Mouse (Mus musculus) heart, postnatal 4 days (tissue): ENCODE measurements around the gene Gm49601. TPM values are rescaled to one million over a fixed set of nuclear protein-coding genes. Genes with fewer than 3 reads are reported as not detected.

Source experiments
- DNase-seq: peaks from one replicate; pipeline ENCODE4 v3.0.0; 2021
- total RNA-seq, 2 experiments: library from RNA; stranded (reverse); gene quantifications; 2 replicates each; pipeline ENCODE4 v1.2.3; 2021

Gene Gm49601
- 1 to 10 TPM; 4.0 to 5.1 TPM for total RNA-seq

DNA sequence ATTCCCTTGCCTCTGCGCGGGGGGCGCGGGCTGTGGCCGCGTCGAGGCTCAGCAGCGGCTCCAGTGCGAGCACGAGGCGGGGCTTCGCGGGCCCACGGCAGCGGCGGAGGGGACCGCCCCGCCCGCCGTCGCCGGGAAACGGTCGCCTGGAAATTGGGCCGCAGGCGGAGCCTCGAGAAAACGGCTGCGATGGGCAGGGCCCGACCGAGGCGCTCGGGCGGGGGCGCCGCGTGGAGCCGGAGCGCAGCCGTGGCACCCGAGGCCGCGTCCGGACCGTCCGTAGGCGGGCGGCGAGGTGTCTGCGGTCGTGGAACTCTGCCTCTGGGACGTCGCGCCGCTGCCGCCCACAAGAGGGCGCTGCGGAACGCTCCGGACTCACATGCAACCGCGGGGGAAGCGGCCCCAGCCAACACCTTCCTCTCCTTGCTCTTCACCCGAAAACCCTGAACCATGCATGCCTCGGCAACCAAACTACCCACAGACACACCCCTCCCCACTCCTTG, at the start of gene Gm49601:
Gene Gm49601 (minus strand): TSS at position 52 of the 503 bp plus-strand sequence.
- peak; percentile 87 for DNase-seq

DNA sequence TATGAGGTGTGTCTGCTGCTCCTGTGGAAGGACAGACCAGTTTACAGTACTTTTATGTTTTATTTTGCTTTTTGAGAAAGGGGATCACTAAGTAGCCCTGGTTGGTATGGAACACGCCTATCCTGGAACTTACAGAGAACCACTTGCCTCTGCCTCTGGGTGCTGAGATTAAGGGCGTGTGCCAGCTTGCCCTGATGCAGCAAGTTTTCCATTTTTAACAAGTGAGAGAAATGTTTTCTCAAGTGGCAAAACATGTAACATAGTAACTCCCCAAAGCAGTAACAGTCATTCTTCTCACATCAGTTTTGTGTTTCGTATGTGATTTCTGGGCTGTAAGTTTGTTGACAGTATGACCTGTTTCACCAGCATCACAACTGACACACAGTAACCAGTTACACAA, 46.8 kb upstream of the Gm49601 start:
- no peak for DNase-seq

DNA sequence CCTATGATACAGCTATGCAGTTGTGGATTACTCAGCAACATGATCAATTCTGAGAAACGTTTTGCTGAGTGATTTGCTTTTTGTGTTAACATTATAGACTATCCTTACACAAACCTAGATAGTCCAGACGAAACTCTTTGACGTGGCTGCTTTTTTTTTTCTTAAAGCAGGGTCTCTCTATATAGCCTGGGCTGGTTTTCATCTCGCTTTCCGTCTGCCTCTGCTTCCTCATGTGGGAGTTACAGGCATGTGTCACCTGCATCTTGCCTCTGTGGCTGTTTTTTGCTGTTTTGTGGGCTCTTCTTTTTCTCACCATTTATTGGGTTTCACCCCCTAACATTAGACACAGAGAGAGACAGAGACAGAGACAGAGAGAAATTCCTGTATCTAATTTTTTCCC, 45.8 kb upstream of the Gm49601 start:
- DNase-seq, result no peak

GRCm38 (mm10) chr16:18669914-18670313, 43.7 kb upstream of the Gm49601 start:
- DNase-seq, result no peak

GRCm38 (mm10) chr16:18658597-18658996, 32.4 kb upstream of the Gm49601 start:
- no peak for DNase-seq

- no peak for DNase-seq
Measured at GRCm38 (mm10) chr16:18655372-18656098, 29.3 kb upstream of the Gm49601 start.

DNA sequence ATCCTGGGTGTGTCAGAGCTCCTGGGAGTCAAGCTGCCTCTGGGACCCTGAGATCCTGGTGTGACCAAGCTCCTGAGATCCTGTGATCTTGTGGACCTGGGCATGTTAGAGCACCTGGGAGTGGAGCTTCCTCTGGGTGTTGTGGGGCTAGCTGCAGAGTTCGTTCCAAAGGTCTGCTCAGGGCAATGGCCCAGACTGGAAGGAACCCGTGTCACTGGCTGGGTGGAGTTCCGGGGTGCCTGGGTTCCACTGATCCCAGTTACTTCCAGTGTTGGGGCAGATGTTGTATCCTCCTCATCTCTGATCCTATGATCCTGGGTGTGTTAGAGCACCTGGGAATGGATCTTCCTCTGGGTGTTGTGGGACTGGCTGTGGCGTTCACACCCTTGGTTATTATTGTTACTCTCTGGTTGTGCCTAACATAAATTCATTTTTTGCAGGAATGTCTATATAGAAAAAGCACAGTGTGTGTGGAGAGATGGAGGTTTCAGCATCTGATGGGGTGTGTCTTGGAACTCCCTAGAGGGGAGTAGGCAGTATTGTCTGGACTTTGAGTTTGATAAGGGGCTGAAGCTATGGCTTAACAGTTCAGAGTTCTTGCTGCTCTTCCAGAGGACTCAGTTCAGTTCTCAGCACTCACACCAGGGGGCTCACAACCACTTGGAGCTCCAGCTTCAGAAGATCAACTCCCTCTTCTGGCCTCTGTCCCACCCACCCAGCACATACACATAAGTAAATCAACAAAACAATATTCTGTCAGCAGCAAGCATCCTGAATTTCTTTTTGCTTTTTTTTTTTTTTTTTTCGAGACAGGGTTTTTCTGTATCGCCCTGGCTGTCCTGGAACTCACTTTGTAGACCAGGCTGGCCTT, 27.3 kb upstream of the Gm49601 start:
- DNase-seq, result no peak

DNA sequence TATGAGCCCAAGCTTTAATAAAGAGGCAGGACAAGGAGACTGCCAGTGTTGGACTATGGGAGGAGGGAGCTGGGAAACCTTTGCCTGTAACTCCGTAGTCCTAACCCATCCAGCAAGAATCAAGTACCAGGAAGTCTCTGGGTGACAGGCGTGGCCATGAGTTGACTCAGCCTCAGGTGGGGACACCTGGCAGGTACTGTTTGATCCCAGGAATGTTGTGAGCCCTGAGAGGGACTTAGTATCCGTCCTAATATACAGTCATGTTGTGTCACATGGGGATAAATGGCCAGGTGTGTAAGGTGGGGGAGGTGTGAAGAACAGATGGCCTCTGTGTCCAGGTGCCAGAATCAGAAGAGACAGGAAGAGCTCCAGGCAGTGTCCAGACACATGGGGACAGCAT, 22.9 kb upstream of the Gm49601 start:
- no peak for DNase-seq

- no peak for DNase-seq
Measured at GRCm38 (mm10) chr16:18645329-18645728, 19.1 kb upstream of the Gm49601 start.

DNA sequence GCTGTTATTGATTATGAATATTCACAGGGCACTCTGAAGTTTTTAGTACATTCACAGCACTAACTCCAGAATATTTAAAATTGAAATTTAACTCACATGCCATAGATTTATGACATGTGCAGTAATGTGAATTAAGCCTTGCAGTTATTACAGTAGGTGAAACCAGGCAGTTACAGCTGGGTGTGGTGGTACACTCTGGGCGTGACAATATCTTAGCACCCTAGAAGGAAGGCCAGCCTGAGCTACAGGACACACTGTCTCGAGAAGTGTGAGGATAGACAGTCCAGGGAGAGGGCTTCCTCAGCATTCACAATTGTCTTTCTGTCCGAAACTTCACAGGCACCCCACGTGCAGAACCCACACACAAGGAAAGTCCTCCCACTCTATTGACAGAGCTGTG, 18.3 kb upstream of the Gm49601 start:
- DNase-seq, result no peak

GRCm38 (mm10) chr16:18643406-18643998, 17.3 kb upstream of the Gm49601 start:
- DNase-seq, result no peak

DNA sequence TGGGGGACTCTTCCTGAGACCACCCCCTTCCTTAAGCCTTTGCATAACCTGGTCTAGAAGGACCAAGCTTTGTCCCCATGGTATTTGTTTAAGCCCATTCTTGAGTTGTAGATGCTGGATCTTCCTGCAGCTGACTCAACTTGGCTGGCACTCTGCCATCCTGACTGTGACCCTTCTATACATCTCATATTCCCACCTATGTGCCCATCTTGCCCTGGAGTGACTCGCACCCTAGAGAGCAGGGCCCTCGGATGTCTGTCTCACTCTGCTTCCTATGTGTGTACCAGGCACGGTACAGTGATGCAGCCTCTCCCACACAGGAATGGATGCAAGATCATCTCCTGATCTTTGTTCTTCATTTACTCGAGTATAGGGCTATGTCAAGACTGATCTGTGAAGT, 16.7 kb upstream of the Gm49601 start:
- no peak for DNase-seq

DNA sequence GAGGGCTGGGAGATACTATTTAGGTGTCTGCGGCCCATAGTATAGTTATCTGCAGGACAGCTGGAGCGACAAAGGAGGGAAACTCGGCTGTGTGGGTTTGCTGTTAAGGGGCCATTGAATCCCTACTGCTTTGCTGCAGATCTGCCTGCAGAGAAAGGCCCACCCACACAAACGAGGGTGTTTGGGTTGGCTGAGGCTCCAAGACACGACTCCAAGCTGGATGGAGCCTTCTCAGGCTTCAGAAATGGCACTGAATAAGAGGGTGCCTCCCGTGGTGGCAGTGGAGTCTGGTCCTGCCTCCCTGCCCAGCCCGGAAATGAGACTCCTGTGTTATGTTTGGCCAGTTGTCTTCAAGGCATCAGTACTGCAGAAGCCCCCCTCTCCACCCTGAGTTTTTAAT, 16.1 kb upstream of the Gm49601 start:
- DNase-seq, result peak; percentile 16

- DNase-seq, result no peak
Measured at GRCm38 (mm10) chr16:18639382-18639929, 13.2 kb upstream of the Gm49601 start.

DNA sequence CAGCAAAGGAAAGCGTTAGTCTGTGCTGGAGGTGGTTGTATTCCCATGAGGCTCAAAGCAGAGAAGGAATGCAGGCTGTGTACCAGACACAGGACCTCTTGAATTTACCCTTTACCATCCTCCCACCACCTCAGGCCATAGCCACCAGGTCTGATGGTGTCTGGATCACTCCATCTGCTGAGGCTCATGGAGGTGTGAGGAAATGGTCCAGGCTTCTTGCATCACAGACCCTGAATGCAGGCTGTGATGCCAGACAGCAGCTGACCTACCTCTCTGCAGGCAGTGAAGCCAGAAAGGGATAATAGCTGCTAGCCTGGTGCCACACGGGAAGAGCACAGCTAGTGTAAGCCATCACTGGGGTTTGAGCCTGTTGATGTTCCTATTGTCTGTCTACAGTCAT, 12.2 kb upstream of the Gm49601 start:
- no peak for DNase-seq

- DNase-seq, result no peak
Measured at GRCm38 (mm10) chr16:18636804-18637203, 10.6 kb upstream of the Gm49601 start.

DNA sequence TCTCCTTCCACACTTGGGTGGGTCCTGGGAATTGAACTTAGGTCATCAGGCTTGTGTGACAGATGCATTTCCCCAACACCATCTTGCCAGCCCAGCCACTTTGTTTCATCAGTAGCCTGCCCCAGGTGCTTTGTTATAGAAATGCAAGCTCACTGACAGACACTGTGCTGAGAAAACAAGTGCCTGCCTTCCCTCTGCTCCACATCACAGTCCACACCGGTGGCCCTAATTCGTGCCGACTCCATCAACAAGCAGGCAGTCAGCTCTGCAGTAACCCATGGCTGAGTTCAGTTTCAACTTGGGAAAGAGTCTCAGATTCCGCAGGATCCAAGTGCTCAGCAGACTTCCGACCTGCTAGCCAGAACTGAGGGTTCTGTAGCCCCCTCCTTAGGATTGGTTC, 10.2 kb upstream of the Gm49601 start:
- DNase-seq, result no peak

DNA sequence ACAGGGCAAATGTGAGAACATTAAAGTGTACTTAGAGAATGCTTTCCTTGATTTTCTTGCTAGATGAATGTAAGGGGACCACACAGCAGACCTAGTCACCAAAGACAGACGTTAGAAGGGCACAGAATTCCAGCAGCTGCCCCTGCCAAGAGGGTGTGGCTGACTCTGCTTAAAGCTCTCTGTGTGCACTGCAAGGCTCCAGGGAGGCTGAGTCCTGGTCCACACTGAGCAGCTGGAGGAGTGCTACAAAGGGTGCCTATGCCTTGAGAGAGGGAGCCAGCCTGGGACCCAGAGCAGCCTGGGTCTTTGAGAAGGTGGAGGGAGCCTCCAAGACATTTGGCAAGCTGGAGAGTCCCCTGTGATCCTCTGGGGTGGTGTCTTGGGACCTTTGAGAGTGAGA, 7.1 kb upstream of the Gm49601 start:
- DNase-seq, result no peak

DNA sequence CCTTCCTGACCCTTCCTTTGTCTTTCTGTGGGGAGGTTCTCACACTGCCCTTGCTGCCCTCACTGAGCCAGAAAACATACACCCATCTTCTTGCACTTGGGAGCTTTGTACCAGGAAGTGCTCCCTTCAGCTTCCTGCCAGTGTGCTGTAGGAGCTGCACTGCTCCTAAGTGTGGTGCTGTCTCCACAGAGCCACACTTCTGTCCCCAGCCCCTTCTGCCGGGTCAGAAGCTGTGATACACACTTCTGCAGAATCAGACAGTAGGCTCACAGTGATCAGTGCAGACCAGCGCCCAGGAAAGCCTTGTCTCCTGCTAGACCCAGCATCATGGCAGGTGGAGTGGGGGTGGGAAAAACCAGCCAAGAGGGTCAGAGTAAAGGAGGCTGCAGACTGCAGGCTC, 6.6 kb upstream of the Gm49601 start:
- DNase-seq, result no peak

DNA sequence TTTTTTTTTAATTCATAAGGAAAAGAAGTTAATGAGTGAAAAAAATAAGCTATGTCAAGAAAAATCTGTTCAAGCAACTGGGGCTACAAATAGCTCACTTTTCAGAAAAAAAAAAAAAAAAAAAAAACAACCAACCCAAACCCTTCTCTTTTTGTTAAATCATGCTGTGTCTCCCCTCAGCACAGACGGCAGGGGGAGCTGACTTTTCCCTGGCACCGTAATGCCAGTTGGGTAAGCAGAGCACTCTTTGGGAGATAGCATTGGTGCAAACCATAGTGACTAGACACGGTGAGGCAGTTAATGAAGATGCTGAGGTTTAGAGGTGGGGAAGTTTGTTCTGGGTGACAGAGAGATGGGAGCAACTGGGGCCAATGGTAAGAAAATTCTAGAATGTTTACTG, 5.8 kb upstream of the Gm49601 start:
- no peak for DNase-seq

DNA sequence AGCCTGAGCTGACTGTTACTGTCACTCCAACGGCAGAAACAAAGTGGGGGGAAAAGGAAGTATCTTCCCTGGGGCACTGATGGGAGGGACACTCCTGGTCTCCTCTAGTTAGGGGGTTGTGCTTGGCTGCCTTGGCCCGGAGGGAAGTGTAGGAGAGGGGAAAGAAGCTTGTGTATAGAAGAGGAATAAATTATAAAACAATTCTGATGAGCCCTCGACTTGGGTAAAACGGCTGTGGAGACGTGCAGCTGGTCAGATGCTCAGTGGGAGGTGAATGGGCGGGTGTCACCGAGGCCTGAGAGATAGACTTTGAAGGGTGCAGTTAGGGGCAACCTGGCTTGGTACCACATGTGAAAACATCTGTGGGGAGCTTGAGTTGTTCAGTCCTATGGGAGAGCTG, 4.9 kb upstream of the Gm49601 start:
- DNase-seq, result no peak

DNA sequence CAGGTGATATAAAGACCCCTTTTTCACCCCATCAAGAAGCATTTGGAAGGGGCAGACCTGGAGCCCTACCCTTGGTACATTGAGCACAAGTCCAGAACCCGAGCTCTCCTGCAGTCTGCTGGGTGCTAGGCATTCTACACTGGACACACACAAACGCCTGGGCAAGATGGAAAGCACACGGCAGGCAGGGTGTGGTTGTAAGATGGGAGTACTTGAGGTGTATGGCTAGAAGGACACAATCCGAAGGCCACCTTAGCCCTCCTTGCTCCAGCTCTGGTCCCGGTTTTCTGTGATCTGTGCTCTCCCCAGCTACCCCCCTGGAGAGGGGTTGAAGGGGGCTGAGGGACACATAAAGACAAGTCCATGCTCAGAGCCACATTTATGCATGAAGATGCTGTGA, 4.1 kb upstream of the Gm49601 start:
- DNase-seq, result no peak
